Mouse (Mus musculus) forebrain, embryonic 14.5 days (tissue): Measurements from ENCODE around the gene Scube1. TPM values are rescaled to one million over a fixed set of nuclear protein-coding genes. Genes with fewer than 3 reads are reported as not detected.

ENCODE experiments used
- ATAC-seq: fragments of 200-750 bp; cut with Nextera tagmentation; 2 replicates; pipeline ENCODE4 v1.8.0; 2017; ENCODE audit warnings: mild to moderate bottlenecking, moderate library complexity
- DNase-seq: peaks from one replicate; pipeline ENCODE4 v3.0.0-alpha.2; 2015; ENCODE audit warnings: low spot score
- H3K27ac ChIP-seq: fragments of 300-500 bp; sonication (generic); 2 replicates; pipeline ENCODE4 v1.5.1; 2014; ENCODE audit warnings: low read depth, mild to moderate bottlenecking, control low read depth, low read length, moderate library complexity
- H3K27me3 ChIP-seq: fragments of 300-500 bp; sonication (generic); replicated peaks from 2 replicates; pipeline ENCODE4 v1.6.1; 2014; ENCODE audit warnings: low read length, control low read depth, mixed read lengths; ENCODE audit not compliant: control insufficient read depth, insufficient read depth
- H3K36me3 ChIP-seq: fragments of 300-500 bp; sonication (generic); 2 replicates; pipeline ENCODE4 v1.6.1; 2014; ENCODE audit warnings: low read length, control low read depth; ENCODE audit not compliant: control insufficient read depth, insufficient read depth
- H3K4me1 ChIP-seq: fragments of 300-500 bp; sonication (generic); 2 replicates; pipeline ENCODE4 v1.6.1; 2014; ENCODE audit warnings: antibody characterized with exemption, low read length, control low read depth; ENCODE audit not compliant: control insufficient read depth, insufficient read depth
- H3K4me2 ChIP-seq: fragments of 300-500 bp; sonication (generic); 2 replicates; pipeline ENCODE4 v1.6.1; 2014; ENCODE audit warnings: mild to moderate bottlenecking, control low read depth, low read length
- H3K4me3 ChIP-seq: fragments of 300-500 bp; sonication (generic); 2 replicates; pipeline ENCODE4 v1.5.1; 2014; ENCODE audit warnings: low read depth, low read length, control low read depth
- H3K9ac ChIP-seq: fragments of 300-500 bp; sonication (generic); 2 replicates; pipeline ENCODE4 v1.6.1; 2014; ENCODE audit warnings: mild to moderate bottlenecking, low read length, control low read depth, moderate library complexity
- H3K9me3 ChIP-seq: fragments of 300-500 bp; sonication (generic); replicated peaks from 2 replicates; pipeline ENCODE4 v1.6.1; 2016; ENCODE audit warnings: low read length, control low read depth, mixed read lengths; ENCODE audit not compliant: control insufficient read depth
- WGBS: fragments of 180-500 bp; shearing (Covaris S2); extraction: QIAGEN DNeasy Blood & Tissue Kit; methylation state at CpG from one replicate; pipeline ENCODE4 v1.1.7; 2014; 5-methylcytosine and 5-hydroxymethylcytosine counted together
- polyA plus RNA-seq: library from polyadenylated mRNA; unstranded; fragments of >200 nt; fragmentation: Nextera tagmentation; extraction: Ambion mirVana; gene quantifications from 2 replicates; pipeline ENCODE4 v1.2.1, GENCODE M21; 2014

Scube1 gene
- polyA plus RNA-seq, 1 experiment from 2014 or later: 8.2 TPM

DNA sequence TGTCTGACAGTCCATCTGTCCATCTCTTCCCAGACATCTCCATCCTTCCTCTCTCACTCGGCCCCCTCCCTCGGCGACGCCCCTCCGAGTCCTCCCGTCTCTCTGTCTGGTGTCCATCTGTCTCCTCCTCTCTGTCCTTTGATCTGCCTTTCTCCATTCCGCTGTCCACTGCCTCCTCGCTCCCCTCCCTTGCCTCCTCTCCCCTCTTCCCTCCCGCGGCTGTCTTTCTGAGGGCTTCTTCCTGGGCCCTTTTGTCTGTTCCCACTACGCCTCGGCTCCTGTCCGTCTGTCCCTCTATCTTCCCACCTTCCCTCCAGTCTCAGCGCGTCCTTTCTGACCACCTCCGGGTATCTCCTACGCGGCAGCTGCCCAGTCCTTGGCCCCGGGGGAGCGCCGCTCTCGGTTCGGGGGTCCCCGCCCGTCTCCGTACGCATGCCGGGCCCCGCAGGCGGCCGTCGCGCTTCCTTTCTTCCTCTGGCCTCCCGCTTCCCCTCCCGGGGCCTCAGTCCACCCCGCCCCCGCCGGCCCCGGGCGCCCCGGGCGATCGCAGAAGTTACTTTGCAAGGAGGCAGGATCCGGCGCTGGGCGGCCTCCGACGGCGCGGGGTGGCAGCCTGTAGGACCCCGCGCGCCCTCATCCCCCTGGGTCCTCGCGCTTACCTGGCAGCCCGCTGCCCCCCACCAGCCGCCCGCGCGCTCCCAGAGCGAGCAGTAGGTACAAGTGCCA is 498 bp downstream of the Scube1 start:
- peak overlapping the region; percentile 70 for H3K9ac ChIP-seq
- peak overlapping the region; percentile 68 for H3K4me3 ChIP-seq
- peak overlapping the region; percentile 80 for H3K4me2 ChIP-seq
- no peaks in the 10 kb centered on the region for H3K9me3 ChIP-seq
- H3K4me1 ChIP-seq: peaks cover 8% of the 10 kb centered on the region
- peak overlapping the region; percentile 48; the same call in 1 of the 2 replicates for H3K27ac ChIP-seq
- H3K27me3 ChIP-seq: peaks cover 20% of the 10 kb centered on the region; the same call in 1 of the 2 replicates
- DNase-seq: no peak
- 2% methylated on average over 60 of the region's 61 CpGs for WGBS
- ATAC-seq: peak; percentile 61
- H3K36me3 ChIP-seq: peaks cover 6% of the 10 kb centered on the region; the same call in 1 of the 2 replicates

DNA sequence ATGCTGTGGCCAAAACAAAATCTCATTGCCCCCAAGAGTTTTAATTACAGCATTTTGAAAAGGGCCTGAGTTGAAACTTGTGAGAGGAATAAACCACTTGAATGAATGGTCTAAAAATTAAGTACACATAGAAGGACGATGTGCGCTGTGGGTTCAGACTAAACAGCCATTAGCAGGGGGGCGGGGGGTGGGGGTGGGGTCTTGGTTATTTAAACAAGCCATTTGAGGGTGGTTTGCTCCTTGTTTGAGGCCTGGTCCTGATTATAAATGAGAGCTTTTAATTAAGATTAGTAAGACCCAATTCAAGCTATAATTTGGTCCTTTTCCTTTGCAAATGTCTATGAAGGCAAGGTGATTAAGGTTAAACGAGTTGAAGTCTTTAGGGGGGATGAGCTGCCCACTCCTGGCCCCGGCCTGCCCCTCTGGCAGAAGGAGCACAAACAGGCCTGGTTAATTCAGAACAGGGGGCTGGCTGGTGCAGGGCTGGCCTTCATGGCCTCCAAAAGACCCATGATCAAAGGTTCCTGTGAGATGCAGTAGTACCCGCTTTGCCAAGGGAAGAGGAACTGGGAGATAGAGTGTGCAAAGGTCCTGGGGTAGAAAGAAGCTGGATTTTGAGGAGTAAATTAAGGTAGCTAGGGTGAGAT is 9.1 kb downstream of the Scube1 start:
- H3K36me3 ChIP-seq: 0 out of 2 replicates have a peak, but pooled peaks cover 6% of the 10 kb centered on the region
- H3K27me3 ChIP-seq: 0 out of 2 replicates have a peak, but pooled peaks cover 5% of the 10 kb centered on the region
- no peak overlapping the region for H3K9ac ChIP-seq
- no peak overlapping the region for H3K4me3 ChIP-seq
- no peaks in the 10 kb centered on the region for H3K9me3 ChIP-seq
- no peak for DNase-seq
- H3K27ac ChIP-seq: no peak overlapping the region
- peaks cover 6% of the 10 kb centered on the region for H3K4me1 ChIP-seq
- no peak overlapping the region for H3K4me2 ChIP-seq
- ATAC-seq: no peak
- 12% methylated on average over 6 of the region's 6 CpGs for WGBS

DNA sequence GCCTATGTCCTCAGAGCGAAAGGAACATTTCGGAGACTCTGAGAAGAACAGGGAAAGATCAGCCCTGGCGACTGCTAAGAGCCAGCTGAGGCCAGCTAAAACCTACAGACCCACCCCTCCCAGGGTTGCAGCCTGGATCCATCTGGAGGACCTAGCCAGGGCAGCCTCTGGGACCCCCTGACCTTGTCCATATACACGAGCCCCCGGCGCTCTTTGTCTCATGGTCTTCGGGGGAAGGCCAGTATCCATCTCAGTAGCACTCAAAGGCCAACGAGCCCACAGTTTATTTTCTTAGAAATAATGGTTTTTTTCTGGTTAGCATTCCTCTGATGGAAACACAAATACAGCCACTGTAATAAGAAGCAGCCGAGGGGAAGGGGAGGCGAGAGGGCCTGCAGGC is 12.0 kb downstream of the Scube1 start:
- no peak for ATAC-seq
- no peaks in the 10 kb centered on the region for H3K9me3 ChIP-seq
- H3K27me3 ChIP-seq: 0 out of 2 replicates have a peak, but pooled peaks cover 5% of the 10 kb centered on the region
- DNase-seq: no peak
- H3K9ac ChIP-seq: no peak overlapping the region
- H3K4me2 ChIP-seq: no peak overlapping the region
- no peak overlapping the region for H3K4me3 ChIP-seq
- H3K27ac ChIP-seq: no peak overlapping the region
- WGBS: 84% methylated on average over 10 of the region's 10 CpGs
- peaks cover 11% of the 10 kb centered on the region for H3K4me1 ChIP-seq
- no peaks in the 10 kb centered on the region for H3K36me3 ChIP-seq

DNA sequence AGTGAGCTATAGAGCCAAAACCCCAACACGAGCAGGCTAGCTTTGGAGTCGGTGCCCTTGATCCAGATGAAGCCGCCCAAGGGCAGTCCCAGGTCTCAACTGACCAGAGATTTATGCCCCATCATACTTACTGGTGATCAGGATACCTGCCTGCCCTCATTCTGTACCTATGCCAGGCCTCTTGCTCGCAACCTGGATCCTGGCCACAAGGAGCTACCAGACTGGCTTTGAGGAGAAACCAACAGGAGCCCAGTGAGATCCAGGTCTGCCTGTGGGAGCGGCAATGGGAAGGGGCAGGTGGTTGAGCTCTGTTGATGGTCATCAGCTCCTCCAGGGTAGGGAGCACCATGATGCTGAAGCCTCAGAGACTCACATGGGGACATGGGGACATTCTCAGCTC is 12.5 kb downstream of the Scube1 start:
- Histone ChIP-seq H3K4me3 (no peak overlapping the region), H3K27ac (no peak overlapping the region), H3K9me3 (no peaks in the 10 kb centered on the region), H3K9ac (no peak overlapping the region), H3K4me1 (peaks cover 11% of the 10 kb centered on the region), H3K36me3 (no peaks in the 10 kb centered on the region), H3K4me2 (no peak overlapping the region), H3K27me3 (0 out of 2 replicates have a peak, but pooled peaks cover 5% of the 10 kb centered on the region)
- 89% methylated on average over 5 of the region's 5 CpGs for WGBS
- ATAC-seq (no peak), DNase-seq (no peak)

DNA sequence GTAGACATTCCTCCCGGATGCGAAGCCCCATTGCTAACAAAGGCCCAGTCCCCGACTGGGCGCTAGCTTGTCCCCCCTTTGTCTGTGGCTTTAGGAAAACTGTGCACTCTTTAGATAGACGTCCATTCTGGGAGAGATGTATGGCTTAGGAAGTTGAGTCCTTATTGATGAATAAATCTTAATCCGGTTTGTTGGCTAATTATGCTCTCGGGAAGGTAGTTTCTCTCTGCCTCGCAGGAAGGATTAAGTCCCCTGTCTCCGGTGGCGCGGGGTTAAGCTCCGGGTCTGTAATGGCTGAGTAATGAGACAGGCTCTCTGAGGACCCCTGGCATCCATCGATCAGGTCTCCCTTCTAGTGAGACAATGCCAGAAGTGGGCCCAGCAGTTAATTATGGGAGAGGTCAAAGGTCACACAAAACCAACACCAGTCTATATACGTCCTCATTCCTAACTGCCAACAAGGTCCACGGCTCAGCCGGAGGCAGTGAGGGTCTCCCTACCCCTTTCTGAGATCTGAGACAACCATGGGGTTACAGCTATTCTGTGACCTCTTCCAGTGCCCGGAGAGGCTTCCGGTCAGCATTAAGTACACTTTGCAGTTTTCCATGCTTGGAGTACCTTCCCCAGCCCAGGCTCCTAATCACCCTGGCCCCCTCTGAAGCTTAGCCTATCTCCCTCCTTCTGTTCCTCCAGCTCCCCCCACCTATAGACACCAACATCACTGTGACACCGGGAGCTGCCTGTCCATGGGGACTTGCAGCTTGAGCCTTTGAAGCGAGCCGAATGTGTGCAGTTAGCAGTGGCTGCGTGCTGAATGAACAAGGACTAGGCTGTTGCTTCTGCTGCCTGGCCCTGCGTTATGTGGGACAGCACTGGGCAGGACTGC is 14.7 kb downstream of the Scube1 start:
- ATAC-seq: no peak
- H3K27ac ChIP-seq: no peak overlapping the region

DNA sequence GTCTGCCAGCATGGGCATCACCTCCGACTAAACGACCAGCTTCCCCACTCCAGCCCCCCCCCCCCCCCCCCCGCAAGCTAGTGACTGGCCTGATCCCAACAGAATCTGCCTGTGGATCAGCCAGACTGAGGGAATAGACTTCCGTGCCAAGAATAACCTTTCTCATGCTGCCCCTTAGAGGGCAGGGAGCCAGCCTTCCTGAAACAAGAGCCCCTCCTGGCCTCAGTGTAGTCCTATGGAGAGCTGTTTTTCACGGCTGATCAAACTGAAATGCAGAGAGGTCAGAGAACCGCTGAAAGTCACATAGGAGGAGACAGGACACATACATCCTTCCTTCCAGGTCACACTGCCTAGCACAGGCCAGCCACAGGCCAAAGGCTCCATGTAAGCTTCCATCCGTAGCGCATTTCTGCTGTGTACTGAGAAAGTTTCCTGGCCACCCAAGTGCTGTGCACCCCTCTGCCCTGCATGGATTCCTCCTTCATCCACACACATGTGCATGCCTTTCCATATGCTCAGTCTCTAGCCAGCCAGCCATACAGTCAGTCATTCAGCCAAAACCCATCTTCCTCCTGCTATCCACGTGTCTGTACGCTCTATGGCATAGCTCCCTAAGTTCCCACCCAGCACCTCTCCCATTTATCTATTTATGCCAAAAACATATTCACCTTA is 18.2 kb downstream of the Scube1 start:
- ATAC-seq: peak; percentile 54; the same call in 1 of the 2 replicates
- no peak overlapping the region for H3K4me2 ChIP-seq
- 0 out of 2 replicates have a peak overlapping the region, but pooled peaks have one; percentile 21 for H3K9ac ChIP-seq
- no peak overlapping the region for H3K27ac ChIP-seq
- peak; percentile 77 for DNase-seq
- no peak overlapping the region for H3K4me3 ChIP-seq
- peaks cover 22% of the 10 kb centered on the region for H3K4me1 ChIP-seq
- H3K36me3 ChIP-seq: 0 out of 2 replicates have a peak, but pooled peaks cover 7% of the 10 kb centered on the region
- H3K27me3 ChIP-seq: 0 out of 2 replicates have a peak, but pooled peaks cover 4% of the 10 kb centered on the region
- no peaks in the 10 kb centered on the region for H3K9me3 ChIP-seq
- 30% methylated on average over 9 of the region's 10 CpGs for WGBS

More for the DNA sequence above, 14.7 kb downstream of the Scube1 start:
- Histone ChIP-seq H3K9me3 (no peaks in the 10 kb centered on the region), H3K4me2 (no peak overlapping the region), H3K4me3 (no peak overlapping the region), H3K36me3 (no peaks in the 10 kb centered on the region), H3K4me1 (peaks cover 22% of the 10 kb centered on the region), H3K9ac (no peak overlapping the region), H3K27me3 (0 out of 2 replicates have a peak, but pooled peaks cover 5% of the 10 kb centered on the region)
- 11% methylated on average over 23 of the region's 23 CpGs for WGBS
- DNase-seq: no peak

DNA sequence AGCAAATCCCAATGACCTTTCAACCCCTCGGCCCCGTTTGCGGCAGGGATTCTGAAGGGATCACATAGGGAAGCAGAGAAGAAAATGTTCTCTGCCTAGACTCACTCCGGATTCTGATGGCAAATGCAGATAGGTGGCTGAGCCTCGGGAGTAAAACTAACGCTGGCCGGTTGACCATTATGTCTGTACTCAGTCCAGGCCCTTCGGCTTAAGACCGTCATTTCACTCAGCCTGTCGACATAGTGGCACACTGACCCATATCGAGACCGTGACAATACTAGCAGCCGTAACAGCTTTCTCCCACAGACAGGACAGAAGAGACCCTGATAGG is 24.3 kb downstream of the Scube1 start:
- Histone ChIP-seq H3K27me3 (no peaks in the 10 kb centered on the region), H3K9ac (peak overlapping the region; percentile 37; the same call in 1 of the 2 replicates), H3K4me3 (no peak overlapping the region), H3K4me1 (peaks cover 26% of the 10 kb centered on the region), H3K9me3 (no peaks in the 10 kb centered on the region), H3K27ac (no peak overlapping the region), H3K4me2 (no peak overlapping the region), H3K36me3 (0 out of 2 replicates have a peak, but pooled peaks cover 9% of the 10 kb centered on the region)
- DNase-seq (no peak), ATAC-seq (no peak)
- 38% methylated on average over 13 of the region's 13 CpGs for WGBS
